ENCODE assay signal across 8 mouse cellular contexts in the genomic region with DNA sequence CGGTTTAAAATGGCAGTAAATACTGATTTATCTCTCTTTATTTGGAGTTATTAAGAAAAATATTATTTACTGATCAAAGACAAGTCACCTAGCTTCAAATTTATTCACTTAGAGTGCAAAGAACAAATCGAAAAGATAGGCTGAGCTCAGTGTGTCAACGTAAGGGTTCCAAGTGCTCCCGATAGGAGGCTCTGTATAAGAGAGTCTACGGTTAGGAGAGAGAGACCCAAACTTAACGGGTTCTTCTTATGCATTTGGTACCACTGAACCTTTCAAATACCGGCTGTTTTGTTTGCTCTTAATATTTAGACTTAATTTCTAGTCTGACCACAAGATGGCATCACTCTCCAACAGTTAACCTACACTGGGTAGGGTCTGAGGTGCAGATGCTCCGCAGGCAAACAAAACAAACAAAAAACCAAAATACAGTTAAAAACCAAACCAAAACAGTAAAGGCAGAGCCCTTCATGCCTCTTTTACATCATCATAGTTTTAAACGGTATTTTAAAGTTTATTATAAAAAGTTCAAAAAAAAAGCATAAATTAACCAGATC.
DNase-seq lines count a peak whose midpoint lies in the region; ATAC-seq and TF ChIP-seq lines count a peak whose summit lies in the region.

No protein-coding gene starts in this region.

- H3K27ac ChIP-seq in gastrocnemius, adult 2 months: no peak overlapping the region
- no peak overlapping the region for H3K27ac ChIP-seq in bone marrow, adult 2 months (ENCODE audit: control insufficient read depth, insufficient read depth, low read depth, low read length, poor library complexity)
- no peak overlapping the region for H3K27ac ChIP-seq in hindbrain, embryonic 15.5 days (replicated peaks)
- no peak overlapping the region for H3K27ac ChIP-seq in heart, embryonic 12.5 days (ENCODE audit: poor library complexity, severe bottlenecking)

- H3K4me3 ChIP-seq in gastrocnemius, adult 2 months: no peak overlapping the region
- H3K4me3 ChIP-seq in bone marrow, adult 2 months (replicated peaks; ENCODE audit: control insufficient read depth, low read depth, low read length): no peak overlapping the region
- H3K4me3 ChIP-seq in hindbrain, embryonic 15.5 days: no peak overlapping the region
- H3K4me3 ChIP-seq in heart, embryonic 12.5 days: no peak overlapping the region

- intact Hi-C loops in gastrocnemius, adult 2 months (cut with DNase I): loop anchor here (5.0 kb wide), 2 partner anchors 852 to 1282 kb away; no protein-coding TSS in a partner anchor

- no peaks in the 10 kb centered on the region for H3K9me3 ChIP-seq in hindbrain, embryonic 15.5 days
- no peaks in the 10 kb centered on the region for H3K9me3 ChIP-seq in heart, embryonic 12.5 days (replicated peaks)

- no peak overlapping the region for H3K9ac ChIP-seq in hindbrain, embryonic 15.5 days
- no peak overlapping the region for H3K9ac ChIP-seq in heart, embryonic 12.5 days

- H3K27me3 ChIP-seq in hindbrain, embryonic 15.5 days: no peaks in the 10 kb centered on the region
- H3K27me3 ChIP-seq in heart, embryonic 12.5 days (replicated peaks): no peaks in the 10 kb centered on the region

- peak; percentile 57 for TF ChIP-seq CTCF in gastrocnemius, adult 2 months (IDR thresholded peaks at IDR 0.05)
- 0 out of 2 replicates have a peak, but pooled peaks have one; percentile 3 for TF ChIP-seq CTCF in bone marrow, adult 2 months (IDR thresholded peaks at IDR 0.05; ENCODE audit: control insufficient read depth, insufficient read depth, low read length)

- DNase-seq in gastrocnemius, adult 2 months: no peak
- DNase-seq in gastrocnemius, postnatal 4 days (ENCODE audit: low spot score in 2 of 2): no peak
- DNase-seq in 416B (ENCODE audit: low read depth): peak; percentile 44
- peak; percentile 46 for DNase-seq in retina, postnatal 7 days (ENCODE audit: low read depth, low spot score)

- peak; percentile 78; the same call in 1 of the 2 replicates for ATAC-seq in hindbrain, embryonic 15.5 days (ENCODE audit: low FRiP score, low read depth)
- ATAC-seq in erythroblast, adult 5-6 weeks (replicated peaks; ENCODE audit: low FRiP score, poor library complexity, severe bottlenecking): no peak
- no peak for ATAC-seq in heart, embryonic 12.5 days (ENCODE audit: insufficient number of reproducible peaks, low FRiP score)

- no peak for TF ChIP-seq POLR2A in bone marrow, adult 2 months (IDR thresholded peaks at IDR 0.05; ENCODE audit: borderline replicate concordance, control insufficient read depth, low read depth, low read length)

- H3K36me3 ChIP-seq in hindbrain, embryonic 15.5 days: no peaks in the 10 kb centered on the region
- H3K36me3 ChIP-seq in heart, embryonic 12.5 days: no peaks in the 10 kb centered on the region

- WGBS in bone marrow, adult 2 months: 28% methylated on average over 9 of the region's 9 CpGs
- 29% methylated on average over 9 of the region's 9 CpGs for WGBS in hindbrain, embryonic 15.5 days
- 27% methylated on average over 9 of the region's 9 CpGs for WGBS in heart, embryonic 12.5 days

- H3K4me1 ChIP-seq in bone marrow, adult 2 months (ENCODE audit: control insufficient read depth, insufficient read depth, low read length): no peaks in the 10 kb centered on the region; the same call in 1 of the 2 replicates
- no peaks in the 10 kb centered on the region for H3K4me1 ChIP-seq in hindbrain, embryonic 15.5 days (replicated peaks)
- no peaks in the 10 kb centered on the region for H3K4me1 ChIP-seq in heart, embryonic 12.5 days (replicated peaks)

- H3K4me2 ChIP-seq in hindbrain, embryonic 15.5 days: no peak overlapping the region
- H3K4me2 ChIP-seq in heart, embryonic 12.5 days: no peak overlapping the region

Comparison
In these comparisons a context has a peak if more than half of its experiments do, and no peak if none do; other contexts are left out.
1. DNase-seq: peak in 416B (single experiment) and retina, postnatal 7 days (single experiment); none in gastrocnemius, adult 2 months (single experiment) and gastrocnemius, postnatal 4 days (0 of 2).